Mouse (Mus musculus) gastrocnemius, postnatal 10 days (tissue): ENCODE results near the gene Adam17. TPM values are rescaled to one million over a fixed set of nuclear protein-coding genes. Genes with fewer than 3 reads are reported as not detected.
"Not testable (repeated sequence)": the region's sequence is repeated elsewhere in the genome, so short reads cannot be mapped to it uniquely, and the experiment has no call there.

Source experiments
- DNase-seq: peaks from one replicate; pipeline ENCODE4 v3.0.0; 2021; ENCODE audit warnings: mixed read lengths
- long read RNA-seq, 2 experiments: library from polyadenylated mRNA; stranded (forward); transcript quantifications; one replicate each; pipeline ENCODE4 v2.0.0; 2021
- total RNA-seq, 2 experiments: library from RNA; stranded (reverse); gene quantifications; 2 replicates each; pipeline ENCODE4 v1.2.3; 2021

The Adam17 gene
- 10 to 100 TPM; 31.2 to 36.6 TPM for total RNA-seq
- long read RNA-seq, experiment 1, full-length matches to known transcripts = 25 of 34 reads
- long read RNA-seq, experiment 1, partial matches to known transcripts = 4 of 34 reads
- long read RNA-seq, experiment 1, other reads (novel, unspliced or antisense) = 5 of 34 reads
- long read RNA-seq, experiment 2, full-length matches to known transcripts = 20 of 27 reads
- long read RNA-seq, experiment 2, partial matches to known transcripts = 3 of 27 reads
- long read RNA-seq, experiment 2, other reads (novel, unspliced or antisense) = 4 of 27 reads

DNA sequence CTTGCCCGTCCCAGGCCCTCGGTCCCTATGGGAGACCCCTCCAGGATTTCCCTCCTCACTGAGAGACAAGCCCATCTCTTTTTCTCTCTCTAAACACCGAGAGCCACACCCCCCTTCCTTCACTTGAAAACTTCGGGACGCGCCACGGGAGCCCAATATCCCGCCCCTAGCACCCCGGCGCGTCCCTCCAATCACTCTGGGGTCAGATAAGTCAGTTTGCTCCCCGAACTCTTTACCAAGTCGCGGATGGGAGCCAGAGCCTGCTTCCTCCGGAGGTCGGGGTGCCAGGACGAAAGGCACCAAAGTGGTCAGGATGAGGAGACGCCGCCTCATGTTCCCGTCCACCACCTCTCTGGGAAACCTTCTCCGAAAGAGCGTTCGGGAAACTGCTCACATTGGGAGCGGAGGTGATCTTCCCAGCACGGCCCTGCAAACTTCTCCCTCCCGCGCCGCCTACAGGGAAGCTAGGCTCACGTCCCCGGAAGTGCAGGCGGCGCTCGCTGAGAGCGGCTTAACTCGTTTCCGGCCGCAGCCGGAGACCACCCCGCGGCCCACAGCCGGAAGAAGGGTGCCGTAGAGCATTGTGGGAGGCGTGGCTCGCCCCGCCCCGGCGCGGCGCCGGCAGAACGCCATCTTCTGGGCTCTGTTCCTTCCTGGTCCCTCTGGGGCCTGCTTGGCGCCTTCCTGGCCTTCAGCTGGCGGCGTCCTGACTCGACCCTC lies at the start of gene Adam17:
Adam17 (minus strand) TSS at position 533 of the 720 bp plus-strand sequence.
- peak; percentile 96 for DNase-seq

DNA sequence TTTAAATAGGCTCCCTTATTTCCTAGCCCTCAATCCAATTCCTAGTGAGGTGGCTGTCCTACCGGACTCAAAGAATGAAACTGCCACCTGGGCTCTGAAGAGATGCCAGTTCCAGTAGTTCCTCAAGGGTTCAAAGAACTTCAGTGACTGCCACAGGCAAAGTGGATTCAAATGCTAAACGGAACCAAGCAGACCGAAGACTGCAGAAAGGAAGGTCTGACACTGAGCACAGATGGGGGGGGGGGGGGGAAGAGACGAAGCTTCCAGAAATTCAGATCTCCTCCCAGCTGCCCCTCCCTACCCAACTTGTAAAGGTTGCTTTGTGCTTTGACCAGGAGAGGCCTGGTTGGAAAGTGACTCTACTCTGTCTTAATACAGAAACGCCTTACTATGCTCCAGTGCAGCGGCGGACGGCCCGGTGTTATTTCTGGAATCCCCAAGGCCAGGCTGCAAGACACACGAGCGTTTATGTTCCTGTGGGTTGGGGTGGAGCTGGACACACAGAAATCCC lies 45.2 kb upstream of the Adam17 start:
- no peak for DNase-seq

DNA sequence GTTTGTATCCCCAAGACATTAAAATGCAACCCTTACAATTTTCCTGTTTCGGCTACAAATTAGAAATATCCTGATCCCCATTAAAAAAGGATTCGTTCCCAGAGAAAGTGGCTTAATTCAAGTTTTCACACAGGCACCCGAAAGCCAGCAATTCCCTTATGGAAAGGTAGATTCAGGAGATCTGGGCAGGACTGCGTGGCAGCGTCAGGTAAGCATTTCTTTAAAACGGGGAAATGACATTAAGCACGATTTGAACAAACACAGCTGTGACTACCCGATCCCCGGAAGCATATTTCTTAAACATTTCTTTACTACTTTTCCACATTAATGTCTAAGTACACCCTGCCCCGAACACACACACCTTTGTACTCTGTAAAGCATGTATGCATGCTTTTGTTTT lies 44.7 kb upstream of the Adam17 start:
- no peak for DNase-seq

DNA sequence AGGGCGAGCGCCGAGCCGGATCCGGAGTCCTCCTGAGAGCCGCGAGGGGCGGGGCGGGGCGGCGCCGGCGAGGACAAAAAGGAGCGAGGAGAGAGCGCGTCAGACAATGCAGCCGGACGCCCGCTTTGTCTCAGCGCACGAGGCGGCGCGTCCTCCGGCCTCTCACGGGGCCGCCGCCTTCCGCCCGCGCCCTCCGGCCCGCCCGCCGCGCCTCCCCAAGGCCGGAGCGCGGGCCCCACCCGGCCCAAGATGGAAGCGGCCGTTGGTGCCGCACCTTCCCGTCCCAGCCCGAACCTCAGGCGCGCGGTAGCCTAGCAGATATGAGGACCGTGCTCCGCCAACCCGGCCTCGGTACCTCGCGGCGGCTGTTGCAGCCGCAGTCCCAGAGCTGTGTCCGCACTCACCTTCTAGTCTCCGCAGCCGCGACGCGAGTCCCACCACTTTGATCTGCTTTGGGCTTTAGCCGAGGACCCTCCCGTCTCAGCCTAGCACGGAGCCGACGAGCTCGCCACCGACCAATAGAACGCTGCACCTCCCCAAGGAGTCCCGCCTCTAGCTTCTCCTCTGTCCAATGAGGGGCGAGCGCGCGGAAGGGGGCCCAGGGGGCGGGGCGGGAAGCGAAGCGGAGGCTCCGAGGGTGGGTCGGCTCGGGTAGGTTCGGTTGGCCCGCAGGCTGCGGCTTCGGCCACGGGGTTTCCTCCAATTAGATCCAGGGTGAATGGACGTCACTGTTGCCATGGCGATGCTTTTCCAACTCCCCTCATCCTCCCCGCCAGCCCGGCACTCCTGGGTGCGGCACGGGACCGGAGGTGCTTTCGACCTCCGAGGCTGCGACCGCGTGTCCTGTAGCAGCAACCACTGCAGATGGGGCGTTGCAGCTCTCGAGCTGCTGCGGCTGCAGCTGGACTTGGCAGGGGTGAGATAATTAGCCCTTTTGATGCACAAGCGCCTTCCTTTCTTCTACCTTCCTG lies 44.0 kb upstream of the Adam17 start, which contains the start of gene Ywhaq:
Ywhaq (minus strand) TSS at position 538 of the 971 bp plus-strand sequence.
- peak; percentile 95 for DNase-seq

DNA sequence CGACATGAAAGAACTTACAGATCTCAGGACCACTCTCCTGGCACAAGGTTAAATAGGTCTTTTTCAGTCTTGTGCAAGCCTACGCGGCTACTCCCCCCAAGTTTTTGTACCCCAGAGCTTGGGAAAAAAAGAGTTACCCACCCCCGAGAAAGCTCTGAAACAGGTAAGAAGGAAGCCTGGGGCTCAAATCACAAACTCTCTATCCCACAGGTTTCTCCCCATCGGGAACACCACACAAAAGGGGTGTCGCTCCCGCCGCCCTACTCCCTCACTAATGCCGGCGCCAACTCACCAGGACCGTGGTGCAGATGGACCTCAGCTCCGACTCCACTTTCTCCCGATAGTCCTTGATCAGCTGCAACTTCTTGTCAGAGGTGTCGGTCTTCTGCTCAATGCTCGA lies 43.1 kb upstream of the Adam17 start:
- DNase-seq = peak; percentile 22

DNA sequence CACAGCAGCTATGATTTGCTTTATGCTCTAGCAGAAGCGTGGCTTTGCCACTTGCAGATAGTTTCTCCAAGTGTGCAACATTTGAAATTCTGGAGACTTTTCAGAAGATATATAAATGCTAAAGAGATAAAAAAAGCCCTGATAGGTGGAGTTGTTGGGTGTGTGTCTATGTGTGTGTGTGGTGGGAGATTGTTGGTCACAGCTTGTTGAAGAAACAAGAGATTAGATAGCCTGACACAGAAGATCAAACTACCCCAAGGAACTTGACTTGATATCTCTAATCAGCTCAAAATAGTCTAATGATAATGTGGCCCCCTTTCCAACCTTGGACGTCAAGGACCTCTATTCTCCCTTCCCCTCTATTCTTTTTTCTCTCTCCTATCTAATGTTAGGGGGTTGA lies 37.2 kb upstream of the Adam17 start:
- no peak for DNase-seq

DNA sequence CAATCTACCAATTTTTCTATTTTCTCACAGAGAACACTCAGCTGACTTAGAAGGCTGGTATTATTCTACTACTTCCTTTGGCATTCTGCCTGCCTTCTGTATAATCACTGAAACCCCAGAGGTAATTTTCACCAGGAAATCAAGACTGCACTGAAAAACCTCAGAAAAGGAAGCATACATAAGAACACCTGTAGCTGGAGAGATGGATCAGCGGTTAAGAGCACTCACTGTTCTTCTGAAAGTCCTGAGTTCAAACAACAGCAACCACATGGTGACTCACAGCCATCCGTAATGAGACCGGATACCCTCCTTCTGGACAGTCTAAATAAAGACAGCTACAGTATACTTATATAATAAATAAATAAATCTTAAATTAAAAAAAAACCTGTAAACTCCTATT lies 36.2 kb upstream of the Adam17 start:
- DNase-seq = no peak

DNA sequence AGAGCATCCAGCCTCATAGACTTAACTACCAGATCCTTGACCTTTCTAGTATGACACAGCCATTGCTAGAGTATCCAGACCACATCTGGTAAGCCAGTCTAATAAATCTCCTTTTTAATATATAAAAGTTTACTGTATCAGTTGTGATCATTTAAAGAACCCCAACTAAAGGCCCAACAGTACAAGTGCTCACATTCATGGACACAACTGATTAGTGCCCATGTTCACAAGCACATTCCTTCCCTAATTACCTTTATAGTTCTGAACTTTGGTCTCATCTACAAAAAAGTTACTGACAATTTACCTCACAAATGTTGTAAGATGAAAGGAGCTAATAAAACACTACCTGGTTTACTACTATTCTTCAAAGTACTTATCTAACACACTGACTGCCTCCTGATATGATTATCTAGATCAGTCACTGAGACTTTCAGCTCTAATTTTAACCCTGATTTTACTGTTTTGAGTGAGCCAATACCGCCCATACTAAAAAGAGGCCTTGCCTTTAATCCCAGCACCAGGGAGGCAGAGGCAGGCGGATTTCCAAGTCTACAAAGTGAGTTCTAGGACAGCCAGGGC lies 35.4 kb upstream of the Adam17 start:
- no peak for DNase-seq

DNA sequence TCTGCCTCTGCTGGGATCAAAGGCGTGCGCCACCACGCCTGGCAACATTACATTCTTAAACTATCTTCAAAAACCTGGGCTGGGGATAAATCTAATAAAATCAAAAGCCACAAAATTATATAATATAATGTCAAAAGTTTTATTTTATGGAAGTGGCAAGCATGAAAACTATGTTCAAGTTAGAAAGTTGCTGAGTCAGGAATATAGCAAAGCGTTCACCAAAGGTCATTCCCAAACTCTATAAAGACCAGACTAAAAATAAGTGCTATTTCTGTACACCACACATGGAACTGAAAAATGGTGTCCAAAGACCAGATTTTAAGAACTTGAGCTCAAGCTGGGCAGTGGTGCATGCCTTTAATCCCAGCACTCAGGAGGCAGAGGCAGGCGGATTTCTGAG lies 29.3 kb upstream of the Adam17 start:
- DNase-seq = no peak

DNA sequence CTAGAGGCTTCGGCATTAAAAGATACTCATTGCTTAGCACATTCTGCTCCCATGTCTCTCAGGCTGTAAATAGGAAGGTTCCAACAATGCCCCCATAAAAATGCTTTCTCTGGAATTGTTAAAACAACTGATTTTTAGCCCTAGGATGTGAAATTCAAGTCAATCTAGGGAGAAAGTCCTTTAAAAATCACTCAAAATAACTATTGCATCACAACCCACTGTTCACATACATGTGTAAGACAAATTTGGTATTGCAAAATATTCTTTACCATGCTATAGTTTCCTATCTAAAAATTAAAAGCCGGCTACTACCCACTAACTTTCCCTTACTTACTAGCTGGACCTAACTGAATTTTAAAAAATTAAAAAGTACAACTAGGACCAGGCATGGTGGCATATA lies 12.8 kb upstream of the Adam17 start:
- no peak for DNase-seq

DNA sequence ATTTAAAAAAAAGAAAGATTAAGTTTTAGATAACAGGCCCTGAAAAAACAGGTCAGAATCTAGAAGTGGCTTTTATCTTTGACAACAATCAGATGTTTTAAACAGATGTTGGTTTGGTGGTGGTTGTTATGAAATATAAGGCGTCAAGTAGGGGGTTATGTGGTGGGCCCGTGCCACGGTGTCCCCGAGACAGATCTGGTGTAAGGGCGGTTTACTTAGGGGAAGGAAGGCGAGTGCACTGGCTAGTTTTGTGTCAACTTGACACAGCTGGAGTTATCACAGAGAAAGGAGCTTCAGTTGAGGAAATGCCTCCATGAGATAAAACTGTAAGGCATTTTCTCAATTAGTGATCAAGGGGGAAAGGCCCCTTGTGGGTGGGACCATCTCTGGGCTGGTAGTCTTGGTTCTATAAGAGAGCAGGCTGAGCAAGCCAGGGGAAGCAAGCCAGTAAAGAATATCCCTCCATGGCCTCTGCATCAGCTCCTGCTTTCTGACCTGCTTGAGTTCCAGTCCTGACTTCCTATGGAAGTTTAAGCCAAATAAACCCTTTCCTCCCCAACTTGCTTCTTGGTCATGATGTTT lies 5.4 kb upstream of the Adam17 start:
- DNase-seq = not testable (repeated sequence)

DNA sequence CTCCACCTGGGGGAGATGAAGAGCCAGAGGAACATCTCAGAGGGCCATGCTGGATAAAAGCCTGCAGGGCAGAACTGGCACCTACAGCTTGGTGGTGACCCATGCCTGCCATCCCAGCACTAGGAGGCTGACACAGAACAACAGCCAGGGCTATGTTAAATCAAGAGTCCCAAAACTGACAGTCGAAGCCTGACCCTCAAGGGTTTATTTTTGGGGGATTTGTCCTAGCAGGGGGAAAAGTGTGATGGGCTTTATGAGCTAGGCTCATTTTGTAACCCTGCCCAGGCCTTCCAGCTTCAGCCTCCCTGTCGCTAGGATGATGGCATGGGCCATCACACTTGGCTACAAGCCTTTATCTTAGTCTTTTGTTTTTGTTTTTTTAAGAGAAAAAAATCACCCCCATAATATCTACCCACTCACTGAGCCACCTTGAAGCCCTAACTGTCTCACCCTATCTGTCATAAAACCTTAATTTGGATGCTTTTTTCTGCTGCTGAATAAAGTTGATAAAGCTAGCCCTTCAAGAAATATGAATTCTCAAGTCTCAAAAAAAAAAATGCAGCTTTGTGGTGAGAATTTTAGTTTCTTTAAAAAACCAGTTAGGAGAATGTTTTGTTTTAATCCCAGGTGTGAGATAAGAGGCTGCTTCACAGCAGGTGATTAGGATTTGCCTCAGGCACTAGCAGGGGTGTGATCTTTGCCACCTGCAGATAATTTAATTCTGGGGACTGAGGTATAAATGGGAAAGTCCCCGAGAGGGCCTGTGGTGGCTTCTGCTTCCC lies 2.1 kb upstream of the Adam17 start:
- DNase-seq = no peak

DNA sequence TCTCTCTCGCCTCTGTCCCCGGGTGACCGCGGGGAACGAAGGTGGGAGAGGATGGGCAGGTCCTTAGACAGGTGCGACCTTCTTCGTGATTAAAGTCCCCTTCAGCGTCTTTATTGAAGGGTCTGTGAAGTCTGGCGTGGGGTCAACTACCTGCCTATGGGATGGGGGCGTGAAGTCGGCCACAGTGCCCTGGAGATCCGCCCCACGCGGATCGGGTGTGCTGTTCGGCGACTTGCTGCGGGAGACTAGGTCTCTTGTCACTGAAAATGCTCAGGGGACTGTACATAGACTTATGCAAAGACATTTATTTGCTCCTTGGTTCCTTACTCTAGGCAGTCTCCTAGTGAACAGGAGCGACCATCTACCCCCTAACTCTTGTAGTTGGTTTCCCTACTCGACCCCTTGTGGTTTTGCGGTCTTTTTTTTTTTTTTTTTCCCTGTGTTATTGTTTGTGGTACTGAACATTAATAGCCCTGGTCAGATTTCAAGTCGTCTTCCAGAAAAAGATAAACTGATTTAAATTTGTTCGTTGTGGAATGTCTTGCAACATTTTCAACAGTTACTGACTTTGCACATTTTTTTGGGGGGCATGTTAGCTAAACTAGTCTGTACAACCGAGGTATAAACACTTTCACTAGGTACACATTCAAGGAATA lies 516 bp upstream of the Adam17 start:
- DNase-seq = no peak

DNA sequence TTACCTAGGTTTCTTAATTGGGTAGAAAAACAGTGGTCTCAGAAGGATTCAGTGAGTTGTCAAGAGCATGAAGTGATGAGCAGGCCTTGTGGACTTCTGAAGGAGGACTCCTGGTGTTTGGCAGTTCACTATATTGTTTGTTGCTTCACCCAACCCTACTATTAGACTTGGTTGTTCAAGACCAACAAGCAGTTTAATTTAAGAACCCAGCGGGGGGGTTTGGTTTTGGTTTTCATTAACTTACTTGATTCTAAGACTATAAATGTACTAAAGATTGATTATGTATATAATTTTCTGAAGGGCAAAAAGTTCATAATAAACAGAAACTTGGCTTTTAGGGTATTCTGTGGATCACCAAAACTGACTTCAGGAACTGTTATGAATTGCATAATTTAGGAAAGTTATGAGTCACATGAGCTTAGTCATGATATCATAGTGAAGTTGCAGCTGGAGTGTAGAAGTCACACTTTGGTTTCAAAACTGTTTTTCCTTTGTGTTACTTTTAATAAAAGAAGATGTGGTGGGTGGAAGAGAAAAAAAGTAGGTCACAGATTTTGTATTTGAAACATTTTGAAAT lies 3.3 kb downstream of the Adam17 start:
- no peak for DNase-seq

DNA sequence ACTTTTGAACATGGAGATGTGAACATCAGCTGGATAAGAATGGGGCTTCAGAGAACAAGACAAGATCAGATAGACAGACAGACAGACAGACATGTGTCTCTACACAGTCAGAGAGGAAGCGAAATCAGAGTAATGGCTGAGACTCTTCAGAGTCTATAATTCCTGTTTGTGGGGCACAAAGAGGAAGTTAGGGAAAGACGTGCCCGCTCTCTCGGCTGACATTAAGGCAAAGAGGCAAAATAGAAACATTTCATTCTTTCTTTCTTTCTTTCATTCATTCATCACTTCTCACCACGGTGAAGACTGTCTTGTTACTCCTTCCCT lies 4.4 kb downstream of the Adam17 start:
- DNase-seq = no peak

DNA sequence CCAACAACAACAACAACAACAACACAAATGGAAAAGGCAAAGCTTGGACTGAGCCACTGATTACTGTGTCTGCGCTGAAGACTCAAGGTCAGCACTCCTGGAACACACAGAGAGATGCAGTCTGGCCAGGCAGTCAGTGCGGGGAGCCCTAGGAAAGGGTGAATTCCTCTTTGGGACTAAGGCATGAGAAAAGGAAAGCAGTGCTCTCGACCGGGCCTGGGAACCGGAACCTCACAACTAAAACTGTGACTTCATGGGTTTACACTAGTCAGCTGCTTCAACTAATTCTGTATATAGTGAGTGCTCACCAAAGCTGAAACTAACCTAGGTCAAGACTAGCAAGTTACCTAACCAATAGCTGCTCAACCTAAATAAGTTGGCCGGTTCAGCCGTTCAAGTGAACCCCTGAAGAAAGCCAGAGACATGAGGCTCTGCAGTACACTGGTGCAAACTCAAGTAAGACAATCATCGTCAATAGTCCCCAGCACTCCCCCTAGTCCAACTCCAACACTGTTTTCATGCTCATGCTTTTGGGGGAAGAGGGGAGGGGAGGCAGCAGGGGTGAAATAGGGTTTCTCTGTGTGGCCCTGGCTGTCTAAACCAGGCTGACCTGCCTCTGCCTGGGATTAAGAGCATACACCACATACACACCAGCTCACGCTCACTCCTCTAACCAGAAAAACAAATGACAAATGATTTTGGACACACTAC lies 4.9 kb downstream of the Adam17 start:
- no peak for DNase-seq

DNA sequence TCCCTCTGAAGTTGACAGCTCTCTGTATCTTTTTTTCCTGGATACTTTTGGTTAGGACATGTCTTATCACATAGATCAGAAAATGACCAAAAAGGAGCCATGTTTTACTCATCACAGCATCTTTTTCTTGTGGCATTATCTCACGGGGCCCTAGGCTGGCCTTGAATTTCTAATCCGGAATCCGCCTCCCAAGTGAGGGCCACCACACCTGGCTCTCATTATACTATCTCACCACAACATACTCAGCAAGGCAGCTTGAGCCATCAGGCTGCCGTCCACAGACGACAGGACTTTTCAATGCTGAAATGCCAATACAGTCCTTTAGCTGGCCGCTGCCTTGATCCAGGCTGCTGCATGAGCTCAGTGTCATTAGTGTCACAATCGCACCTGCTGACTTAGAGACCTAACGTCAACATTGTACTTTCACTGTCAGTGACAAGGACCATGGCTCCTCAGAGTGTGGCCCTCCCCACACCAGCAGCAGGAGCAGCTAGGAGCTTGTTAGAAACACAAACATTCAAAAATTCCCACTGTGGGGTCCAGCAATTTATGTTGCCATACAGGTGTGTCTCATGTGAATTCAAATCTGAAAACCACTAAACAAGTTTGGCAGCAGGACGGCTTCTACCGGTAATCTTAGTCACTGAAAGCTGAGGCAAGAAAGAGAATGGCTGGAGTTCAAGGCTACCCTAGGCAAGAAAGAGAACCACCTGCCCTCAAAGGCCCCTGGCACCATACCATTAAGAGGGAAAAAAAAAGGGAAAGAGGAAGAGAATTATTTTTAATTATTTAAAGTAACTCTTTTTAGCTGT lies 8.6 kb downstream of the Adam17 start:
- DNase-seq = no peak

DNA sequence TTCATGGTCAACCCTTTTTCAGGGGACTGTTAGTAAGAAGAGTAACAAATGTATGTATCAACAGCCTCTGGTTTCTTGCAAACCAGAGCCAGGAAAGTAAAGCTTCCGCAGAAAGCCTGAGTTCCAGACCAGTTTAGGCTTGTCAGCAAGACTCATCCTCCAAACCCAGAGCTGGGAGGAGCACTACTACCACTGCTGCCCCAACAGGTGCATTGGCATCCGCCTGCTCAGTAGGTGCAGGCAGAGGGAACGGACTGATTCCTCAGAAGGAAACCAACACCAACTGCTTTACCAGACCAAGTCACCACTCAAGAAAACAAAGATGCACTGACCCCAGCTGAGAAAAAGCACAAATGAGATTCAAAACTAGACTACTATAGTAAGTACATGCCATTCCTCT lies 10.2 kb downstream of the Adam17 start:
- DNase-seq = no peak

DNA sequence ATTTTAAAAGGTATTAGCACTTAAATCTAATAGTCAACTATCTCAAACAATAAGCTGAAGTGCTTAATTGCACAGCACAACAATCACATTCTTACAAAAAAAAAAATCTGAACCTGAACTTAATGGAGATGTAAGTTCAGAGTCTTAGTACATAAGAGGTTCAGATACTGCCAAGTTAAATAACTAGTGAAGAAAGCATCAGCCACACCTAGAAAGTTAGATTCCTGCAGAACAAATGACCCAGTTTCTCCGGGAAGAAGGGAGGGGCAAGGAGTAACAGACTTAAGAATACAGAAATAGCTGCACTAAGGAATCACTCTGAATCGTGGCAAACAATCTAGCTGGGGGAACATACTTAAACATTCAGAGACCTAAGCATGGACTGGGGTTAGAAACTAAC lies 10.7 kb downstream of the Adam17 start:
- DNase-seq = no peak
